Mouse (Mus musculus): ENCODE data around the gene Epha4.

The Epha4 gene

DNA sequence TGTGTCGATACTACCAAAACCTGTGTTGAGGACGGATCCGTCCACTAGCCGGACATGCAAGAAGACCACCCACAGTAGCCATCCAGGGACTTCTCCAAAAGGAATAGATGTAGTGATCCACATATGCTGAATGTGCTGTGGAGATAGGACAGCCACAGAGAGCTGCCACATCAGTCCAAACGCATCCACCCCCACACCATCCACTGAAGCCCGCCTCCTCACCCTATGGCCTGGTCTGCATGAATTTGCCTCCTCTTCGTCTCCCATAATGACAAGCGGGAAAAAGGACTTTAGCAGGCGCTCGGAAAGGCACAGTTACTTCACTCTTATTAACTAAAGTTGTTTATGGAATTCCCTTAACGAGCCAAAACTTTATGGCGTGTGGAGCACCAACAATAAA lies 68.5 kb downstream of the Epha4 start:
- DNase-seq (ENCODE audit: low spot score): no peak

DNA sequence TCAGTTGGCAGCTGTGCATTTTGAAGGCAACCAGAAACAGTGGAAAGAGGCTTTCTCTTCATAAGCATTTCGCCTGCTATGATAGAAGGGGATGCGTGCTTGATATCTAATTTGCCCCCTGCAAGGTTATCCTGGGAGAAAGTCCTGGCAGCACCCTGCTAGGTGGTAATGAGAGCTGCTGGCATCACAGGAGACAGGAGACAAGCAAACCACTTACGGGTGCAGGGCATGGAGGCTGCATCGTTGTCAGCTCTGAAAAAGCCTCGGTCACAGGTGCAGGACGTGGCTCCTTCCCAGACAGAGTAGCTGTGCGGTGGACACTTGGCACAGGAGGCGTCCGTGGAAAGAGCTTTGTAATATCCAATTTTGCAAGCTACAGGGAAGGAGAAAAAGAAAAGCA lies 70.2 kb downstream of the Epha4 start:
- no peak for DNase-seq (ENCODE audit: low spot score)

DNA sequence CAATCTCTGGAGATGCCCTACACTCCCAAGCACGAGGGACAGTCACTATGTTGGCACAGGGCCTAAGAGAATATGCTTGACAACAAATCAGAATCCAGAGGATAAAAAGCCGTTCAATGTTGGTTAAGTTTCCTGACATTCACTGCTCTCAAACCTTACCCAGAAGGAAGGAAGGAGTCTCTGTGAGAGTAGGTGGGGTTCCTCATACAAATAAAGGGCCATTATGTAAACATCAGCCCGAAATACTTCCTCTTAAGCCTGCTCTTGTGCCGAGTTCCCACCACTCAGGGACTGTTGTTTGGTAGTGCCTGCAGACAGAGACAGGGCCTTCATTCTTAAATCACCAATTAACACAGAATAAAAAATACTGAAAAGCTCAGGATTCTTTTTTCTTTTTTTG lies 72.9 kb downstream of the Epha4 start:
- no peak for DNase-seq (ENCODE audit: low spot score)

DNA sequence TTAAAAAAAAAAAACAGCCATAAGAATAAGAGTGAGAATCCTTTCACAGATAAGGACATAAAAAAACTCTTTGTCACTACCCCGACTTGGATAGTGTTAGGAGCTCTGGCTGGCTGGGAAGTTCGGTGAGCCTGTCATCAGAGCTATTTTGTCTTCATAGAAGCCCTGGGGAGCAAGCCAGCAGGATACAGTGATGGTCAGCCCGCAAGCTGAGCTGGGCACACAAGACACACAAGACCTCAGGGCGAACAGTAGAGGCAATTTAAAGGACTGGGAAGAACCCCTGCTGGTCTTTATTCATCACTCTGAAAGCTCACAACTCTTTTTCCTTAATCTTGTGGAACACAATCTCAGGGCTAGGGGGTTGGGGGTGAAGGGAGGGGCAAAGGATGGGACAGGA lies 73.5 kb downstream of the Epha4 start:
- no peak for DNase-seq (ENCODE audit: low spot score)

DNA sequence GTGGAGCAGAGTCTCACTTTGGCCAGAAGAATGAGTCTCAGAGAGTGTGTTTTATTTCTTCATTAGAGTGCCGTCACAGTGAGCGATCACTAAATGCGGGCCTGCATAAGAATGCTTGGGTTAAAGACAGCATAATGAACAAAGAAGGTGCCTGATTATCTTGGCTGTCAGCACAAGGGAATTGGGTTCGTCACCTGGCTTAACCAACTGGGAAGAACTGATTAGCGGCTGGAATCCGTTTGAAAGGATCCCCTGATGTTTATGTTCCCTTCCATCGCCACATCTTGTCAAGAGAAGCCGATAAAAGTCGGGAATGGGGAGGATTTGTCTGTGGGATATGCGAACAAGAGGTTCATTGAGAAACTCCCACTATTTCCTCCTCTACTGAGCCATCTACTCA lies 74.4 kb downstream of the Epha4 start:
- no peak for DNase-seq (ENCODE audit: low spot score)

DNA sequence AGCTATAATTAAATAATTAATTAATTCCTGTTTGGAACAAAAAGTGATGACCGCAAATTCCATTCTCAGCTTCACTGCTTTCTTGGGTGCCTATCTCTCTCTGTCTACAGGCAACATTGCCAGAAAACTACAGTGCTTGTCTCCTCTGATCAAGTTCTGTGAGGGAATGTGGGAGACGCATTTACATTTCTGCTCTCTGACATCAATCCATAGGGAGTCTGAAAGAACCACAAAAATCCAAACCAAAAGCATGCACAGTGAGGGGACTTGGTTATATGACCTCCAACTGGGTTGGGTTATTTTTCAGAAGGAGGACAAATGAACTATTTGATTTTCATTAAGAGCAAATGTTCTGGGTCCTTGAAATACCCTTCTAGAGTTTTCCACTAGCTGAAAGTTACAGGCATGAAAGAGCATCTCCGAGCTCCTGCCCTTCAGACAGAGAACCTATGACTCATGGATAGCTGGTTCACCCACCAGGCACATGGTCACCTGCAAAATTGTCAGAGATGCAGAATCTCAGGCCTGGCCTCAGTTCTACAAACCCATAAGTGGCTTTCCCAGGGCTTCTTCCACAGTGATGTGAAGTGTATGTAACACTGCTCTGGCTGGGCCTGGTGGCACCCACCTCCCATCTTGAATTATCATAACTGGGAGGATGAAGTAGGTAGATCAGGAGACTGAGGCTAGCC lies 75.4 kb downstream of the Epha4 start:
- DNase-seq (ENCODE audit: low spot score): no peak

DNA sequence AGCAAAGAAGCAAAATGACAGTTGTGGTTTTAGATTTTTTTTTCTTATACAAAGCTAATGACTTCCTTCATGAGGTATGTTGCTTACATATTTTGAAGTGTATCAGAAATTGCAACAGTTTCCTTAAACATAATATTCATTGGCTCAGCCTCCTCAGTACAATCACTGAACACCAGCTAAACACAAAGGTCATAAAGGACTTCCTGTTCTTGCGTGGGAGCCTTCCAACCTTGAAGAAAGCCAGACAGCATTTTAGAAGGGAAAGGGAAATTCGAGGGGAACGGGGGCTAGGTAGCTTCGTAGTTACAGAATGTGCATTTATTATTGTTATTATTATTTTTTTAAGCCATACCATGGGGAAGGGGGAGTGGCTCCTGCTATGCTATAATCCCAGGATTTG lies 76.2 kb downstream of the Epha4 start:
- no peak for DNase-seq (ENCODE audit: low spot score)

DNA sequence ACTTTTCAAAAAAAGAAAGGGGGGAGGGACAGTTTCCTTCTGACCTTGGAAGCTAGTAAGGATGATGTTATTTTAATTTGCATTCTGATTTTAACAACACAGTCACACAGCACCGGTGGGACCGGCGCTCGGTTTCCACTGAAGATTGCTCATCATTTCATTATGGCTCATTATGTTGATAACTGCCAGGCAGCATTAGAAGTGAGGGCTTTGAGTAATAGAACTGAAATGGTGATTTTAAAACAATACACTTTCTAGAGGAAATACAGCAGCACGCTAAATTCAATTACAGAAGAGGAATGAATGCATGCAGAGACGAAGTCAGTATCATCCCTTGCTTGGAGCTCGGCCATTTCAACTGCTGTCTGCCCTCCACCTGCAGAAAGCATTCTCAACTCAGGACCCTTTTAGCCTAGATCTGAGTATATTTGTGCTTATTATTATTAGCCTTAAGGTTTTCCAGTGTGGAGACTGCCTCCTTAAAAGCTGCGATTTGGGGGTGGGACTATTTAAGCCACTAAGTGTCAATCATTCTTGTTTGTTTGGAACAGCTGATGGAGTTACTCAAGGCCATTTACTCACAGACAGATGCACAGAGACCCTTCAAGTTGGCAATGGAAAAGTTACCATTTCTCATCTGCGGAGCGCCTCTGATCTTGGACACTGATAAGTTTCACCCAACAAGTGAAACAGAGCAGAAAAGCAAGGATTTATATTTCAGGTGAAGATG lies 76.8 kb downstream of the Epha4 start:
- no peak for DNase-seq (ENCODE audit: low spot score)

DNA sequence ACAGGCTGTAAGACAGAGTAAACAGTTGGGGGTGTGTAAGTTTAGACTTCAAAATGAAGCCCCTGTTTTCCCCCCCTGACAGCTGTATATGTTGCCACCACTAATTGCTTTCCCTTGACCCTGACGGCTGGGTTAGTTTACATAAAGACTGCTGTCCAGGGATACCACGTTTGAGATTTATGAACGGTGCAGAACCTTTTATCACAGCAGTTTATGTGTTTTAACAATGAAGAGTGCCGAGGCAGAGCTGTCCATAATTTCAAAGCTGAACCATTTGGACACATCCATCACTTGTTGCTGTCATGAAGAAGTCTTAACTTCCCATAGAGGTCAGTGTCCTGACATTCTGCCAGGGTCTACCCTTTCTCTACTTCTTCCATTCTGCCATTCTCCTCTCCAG lies 79.8 kb downstream of the Epha4 start:
- no peak for DNase-seq (ENCODE audit: low spot score)

DNA sequence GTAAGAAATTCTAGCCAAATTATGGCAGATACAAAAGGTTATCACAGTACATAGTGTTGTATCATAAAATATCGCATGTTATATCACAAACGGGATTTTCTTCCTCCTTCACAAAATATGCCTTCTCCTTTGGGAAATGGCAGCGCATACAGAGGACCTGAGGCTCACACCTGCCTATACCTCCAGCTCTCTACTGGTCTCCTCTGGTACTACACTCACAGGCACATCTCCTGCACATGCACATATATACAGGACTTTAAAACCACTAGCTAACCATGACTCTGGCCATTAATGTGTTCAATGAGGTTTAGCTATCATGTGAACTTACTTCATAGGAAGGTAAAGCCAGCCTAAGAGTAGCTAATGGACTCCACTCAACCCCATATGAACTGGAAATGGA lies 81.7 kb downstream of the Epha4 start:
- DNase-seq (ENCODE audit: low spot score): no peak

DNA sequence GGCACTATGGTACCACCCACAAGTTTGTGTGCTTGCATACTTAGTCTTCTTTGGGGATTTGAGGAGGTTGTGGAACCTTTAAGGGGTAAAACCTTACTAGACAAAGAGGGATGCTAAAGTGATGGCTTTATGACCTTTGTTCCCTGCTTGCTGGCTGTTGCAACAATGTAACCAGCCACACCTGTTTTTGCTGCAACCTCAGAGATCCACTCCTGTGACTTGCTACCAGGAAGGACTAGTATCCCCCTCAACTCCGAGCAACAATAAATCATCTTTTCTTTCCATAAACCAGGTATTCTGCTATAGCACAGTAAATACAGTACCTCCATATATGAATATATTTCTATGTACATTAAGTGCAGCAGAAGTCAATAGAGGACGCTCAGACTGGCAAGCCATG lies 82.4 kb downstream of the Epha4 start:
- DNase-seq (ENCODE audit: low spot score): no peak

DNA sequence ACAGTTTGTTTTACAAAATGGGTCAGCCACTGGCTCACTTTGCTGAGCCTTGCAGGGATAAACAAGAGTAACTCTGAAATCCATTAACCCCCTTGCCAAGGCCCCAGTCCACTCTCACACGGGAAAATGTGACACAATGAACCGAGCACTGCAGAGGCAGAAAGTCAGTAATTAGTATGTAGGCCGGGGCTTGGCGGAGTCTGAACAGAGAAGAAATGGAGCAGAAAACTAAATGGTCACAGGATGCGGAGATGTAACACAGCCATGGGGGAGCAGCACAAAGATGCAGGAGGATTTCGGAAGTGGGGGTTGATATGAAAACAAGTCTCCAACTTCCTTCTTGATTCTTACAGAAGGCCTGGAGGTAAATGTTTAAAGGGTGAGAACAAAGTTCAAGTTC lies 85.7 kb downstream of the Epha4 start:
- DNase-seq (ENCODE audit: low spot score): no peak

DNA sequence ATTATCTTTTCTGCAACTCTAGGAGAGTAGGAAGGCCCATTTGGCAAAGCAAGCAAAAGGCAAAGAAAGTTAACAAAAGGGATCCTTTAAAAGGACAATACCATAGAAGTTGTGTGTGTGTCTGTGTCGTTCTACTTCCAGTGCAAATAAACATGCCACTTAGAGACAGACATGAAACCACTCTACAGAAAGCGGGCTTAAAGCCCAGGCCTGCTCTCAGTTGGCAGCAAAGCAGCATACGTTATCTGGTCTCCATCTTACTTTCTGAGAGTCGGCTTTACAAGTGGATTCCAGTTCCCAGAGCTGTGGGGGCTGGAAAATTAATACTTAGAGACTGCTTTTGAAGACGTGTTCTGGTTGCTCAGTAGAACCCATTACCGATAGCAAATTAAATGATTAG lies 87.9 kb downstream of the Epha4 start:
- no peak for DNase-seq (ENCODE audit: low spot score)

DNA sequence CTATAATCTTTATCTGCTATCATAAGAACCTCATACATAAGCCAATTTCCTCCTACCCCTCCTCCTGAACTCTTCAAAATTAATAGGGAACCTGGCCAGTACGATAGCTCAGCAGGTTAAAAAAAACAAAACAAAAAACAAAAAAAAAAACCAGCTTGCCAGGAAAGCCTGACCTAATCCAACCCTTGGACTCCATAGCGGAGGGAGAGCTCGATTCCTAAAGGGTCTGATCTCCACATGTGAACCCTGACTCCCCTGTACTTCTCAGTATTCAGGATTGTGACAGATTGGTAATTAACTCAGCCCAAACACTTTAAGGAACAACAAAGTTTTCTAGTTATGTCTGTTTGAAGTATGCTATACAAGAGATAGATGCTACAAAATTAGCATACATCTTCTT lies 89.7 kb downstream of the Epha4 start:
- no peak for DNase-seq (ENCODE audit: low spot score)

DNA sequence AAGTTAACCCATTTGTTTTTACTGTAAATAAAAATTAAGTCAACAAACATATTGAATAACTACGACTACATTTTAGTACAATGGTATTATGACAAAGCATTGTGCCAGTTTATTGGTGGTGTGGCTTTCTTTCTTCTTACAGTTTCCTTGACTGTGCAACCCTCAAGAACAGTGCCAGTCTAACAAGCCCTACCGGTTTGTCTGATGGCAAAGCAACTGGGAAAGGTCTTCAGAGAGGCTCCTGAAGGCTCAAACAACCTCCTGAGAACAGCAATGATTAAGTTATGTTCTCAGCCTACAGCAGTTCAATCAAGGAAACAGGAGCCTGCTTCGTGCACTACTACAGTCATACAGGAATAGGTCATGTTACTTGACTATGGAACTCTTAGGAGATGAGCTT lies 93.8 kb downstream of the Epha4 start:
- DNase-seq (ENCODE audit: low spot score): no peak

DNA sequence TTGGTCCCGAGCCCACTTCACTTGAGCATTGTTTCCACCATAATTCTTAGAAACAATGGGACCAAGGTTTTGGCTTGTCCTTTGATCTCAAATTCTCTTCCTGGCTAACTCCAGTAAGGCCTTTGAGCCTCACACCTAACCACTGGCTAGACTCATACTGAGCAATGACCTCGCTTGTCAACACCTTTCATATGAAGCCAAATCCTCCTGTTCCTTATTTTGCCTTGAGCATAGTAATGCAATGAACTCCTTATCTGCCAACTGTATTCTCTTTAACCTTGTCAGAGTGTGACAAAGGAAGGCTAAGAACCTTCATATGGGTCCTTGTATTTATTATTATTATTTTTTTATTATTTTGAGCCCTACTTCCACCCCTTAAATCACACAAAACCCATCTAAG lies 94.5 kb downstream of the Epha4 start:
- no peak for DNase-seq (ENCODE audit: low spot score)

DNA sequence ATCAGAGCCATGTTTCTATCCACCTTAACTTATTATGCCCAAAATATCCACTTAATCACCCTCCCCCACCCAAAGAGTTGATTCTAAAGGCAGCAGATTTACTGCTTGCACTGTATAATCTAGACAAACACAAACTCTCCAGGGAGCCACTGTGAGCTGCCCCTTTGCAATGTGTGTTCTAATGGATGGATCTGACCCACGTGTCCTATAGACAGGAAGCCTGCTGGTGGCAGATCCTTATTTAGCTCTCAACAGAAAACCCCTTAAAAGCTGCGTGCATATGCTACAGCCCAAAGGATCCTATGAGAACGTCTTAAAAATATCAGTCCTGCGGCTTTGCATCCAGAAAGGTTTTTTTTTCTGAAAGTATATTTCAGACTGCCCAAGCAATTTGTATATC lies 98.0 kb downstream of the Epha4 start:
- DNase-seq (ENCODE audit: low spot score): no peak

DNA sequence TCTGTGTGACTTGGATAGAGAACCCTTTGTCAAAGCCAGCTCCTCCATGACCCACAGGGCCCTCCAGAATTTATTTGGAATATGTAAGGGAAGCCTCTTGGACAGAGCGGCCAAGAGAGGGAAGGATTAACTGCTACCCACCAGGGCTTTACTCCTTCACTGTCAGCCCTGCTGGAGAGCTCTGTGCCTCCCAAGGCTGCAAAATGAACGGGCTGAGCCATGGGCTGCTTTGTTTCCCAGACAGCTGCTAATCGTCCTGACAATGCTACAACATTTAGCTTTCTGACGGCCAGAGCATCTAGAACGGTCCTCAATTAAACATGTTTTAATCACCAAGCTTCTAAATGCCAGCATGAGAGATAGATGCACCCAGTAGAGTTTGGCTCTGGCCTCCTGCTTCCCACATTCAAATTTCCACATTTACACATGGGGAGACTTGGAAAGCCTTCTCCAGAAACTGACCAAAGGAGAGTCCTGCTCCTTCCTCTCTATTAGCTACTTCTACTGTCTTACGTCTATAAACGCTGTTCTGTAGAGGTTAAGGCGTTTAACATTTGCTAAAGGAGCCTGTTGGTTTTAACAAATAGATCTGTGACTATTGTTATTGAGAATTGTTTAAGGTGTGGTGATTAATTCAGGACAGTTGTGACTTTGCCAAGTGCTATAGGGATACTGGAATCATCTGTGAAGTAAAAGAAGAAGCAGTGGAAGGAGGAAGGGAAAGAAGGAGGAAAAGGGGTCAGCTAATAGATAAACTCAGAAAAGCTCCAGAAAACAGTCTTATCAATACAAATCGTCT lies 101.8 kb downstream of the Epha4 start:
- no peak for DNase-seq (ENCODE audit: low spot score)

DNA sequence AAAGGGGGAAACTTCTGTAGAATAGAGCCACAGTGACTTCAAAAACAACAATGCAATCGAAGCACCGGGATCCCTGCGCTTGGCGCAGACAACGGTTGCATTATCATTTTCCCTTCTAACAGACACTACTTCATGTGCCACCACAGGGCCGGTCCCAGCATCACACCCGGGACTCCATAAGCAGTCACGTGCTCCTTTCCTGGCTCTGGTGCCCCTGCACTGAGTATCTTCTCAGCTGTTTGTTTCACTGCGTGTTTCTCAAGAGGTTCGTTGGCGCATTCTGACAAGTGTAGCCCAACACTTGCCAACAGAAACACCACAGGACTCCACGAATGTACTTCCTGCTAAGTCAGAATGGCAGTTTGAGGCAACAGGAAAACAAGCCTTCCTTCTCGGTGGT lies 102.6 kb downstream of the Epha4 start:
- no peak for DNase-seq (ENCODE audit: low spot score)

DNA sequence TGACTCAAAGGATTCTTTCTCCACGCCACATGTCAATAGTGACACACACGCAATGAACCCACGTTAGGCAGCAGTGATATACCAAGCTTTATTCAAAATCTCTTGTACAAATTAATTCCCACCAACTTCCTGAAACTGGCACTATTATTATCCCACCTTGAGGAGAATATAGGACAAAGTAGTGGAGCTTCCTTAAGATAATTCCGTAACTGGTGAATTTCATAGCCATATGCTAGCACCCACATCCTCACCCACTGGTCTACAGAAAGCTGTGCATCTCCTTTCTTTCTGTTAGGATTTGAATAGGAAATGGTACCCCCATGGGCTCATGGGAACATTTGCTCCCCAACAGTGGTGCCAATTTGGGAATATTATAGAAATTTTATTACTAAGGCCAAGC lies 103.7 kb downstream of the Epha4 start:
- no peak for DNase-seq (ENCODE audit: low spot score)

DNA sequence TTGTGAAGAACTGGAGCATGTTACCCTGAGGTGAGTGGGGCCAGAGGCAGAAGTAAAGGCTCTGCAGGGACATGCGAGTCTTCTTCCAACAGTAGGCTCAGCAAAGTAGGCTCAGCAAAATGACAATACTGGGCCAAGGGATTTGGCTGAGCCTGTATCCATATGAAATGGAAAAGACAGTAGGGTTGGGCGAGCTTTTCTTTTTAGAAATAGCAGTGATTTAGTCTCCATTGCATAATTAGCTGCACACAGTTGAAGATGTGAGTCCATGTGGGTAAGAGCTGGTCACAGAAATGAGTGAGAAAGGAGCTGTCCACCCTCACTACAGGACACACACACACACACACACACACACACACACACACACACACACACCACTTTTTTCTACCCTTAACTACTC lies 104.2 kb downstream of the Epha4 start:
- DNase-seq (ENCODE audit: low spot score): no peak

DNA sequence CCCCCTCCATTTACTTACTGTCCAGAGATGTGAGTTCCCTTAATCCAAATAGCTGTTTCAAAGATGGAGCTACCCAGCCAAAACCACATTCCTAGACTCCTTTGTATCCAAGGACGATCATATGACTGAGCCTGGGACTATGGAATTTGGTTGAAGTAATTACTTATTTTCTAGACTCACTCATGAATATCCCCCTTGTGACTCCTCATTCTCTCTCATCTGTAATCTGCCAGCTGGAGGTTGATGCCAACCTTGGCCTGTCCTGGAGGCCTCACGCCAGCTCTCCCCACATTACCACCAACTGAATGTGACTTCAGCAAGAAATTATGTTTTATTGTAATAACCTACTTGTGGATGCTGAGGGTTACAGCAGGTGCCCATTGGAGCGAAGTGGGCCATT lies 104.7 kb downstream of the Epha4 start:
- no peak for DNase-seq (ENCODE audit: low spot score)

DNA sequence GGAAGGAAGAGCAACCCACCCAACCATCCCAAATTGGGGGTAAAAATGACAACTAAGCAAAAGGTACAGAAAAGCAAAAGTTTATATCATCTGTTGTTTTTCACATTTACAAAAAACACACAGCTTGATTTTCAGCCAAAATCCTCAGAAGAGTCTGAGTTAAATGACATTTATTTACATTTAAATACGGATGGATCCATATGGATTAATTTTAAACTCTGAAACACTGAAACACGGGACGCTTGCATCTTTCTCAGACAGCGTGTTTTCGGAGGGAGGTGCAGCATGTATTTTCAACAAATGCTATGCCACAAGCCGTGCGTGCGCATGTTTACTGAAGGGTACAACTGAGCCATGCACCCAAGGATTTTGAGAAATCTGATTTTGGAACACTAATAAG lies 105.4 kb downstream of the Epha4 start:
- no peak for DNase-seq (ENCODE audit: low spot score)
